Mouse (Mus musculus): ENCODE data around the gene Spon1.

Spon1 gene

DNA sequence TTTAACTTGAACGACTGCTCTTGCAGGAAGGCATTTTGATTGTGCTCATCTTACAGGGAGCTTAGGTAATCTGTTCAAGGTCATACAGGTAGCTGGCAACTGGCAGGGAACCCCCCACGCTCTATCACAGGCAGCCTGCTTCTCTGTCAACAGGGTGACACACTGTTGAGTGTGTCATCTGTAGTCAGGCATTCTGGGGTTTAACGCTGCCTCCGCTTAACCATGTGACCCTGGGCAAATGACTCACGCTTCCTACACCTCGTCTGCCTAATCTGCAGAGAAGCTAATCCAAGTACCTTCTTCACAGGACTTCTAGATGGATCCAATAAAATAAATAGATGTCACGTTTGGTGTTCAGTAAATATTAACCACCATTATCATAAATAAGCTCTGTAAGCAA lies 26.6 kb upstream of the Spon1 start:
- no peak for TF ChIP-seq CTCF (conservative IDR thresholded peaks at IDR 0.05; ENCODE audit: low read length)
- Histone ChIP-seq H3K4me3 (replicated peaks; ENCODE audit: low read length) (no peak overlapping the region), H3K9me3 (ENCODE audit: low read length) (no peaks in the 10 kb centered on the region), H3K27me3 (ENCODE audit: insufficient read depth, low read length) (no peaks in the 10 kb centered on the region), H3K4me1 (replicated peaks; ENCODE audit: low read depth, low read length) (no peaks in the 10 kb centered on the region; the same call in 1 of the 2 replicates), H3K36me3 (ENCODE audit: insufficient read depth, low read length) (no peaks in the 10 kb centered on the region)

DNA sequence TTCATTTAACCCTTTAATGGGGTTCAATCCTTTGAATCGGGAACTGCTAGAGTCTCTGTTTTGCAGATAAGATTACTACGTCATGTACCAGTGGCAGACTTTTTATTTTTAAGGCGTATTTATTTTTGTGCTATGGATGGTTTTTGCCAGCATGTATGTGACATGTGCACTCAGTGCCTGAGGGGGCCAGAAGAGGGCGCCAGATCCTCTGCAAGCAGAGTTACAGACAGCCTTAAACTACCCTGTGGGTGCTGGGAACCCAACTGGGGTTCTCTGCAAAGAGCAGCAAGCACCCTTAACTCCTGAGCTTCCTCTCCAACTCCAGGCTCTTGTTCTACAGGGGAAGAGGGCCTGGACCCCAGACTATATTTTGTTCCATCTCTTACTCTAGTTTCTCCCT lies 23.2 kb upstream of the Spon1 start:
- no peak overlapping the region for H3K4me3 ChIP-seq (replicated peaks; ENCODE audit: low read length)
- no peaks in the 10 kb centered on the region for H3K9me3 ChIP-seq (ENCODE audit: low read length)
- 0 out of 2 replicates have a peak, but pooled peaks cover 4% of the 10 kb centered on the region for H3K27me3 ChIP-seq (ENCODE audit: insufficient read depth, low read length)
- H3K36me3 ChIP-seq (ENCODE audit: insufficient read depth, low read length) = no peaks in the 10 kb centered on the region
- no peak for TF ChIP-seq POU5F1 (IDR thresholded peaks at IDR 0.05; ENCODE audit: borderline replicate concordance, low read length)
- TF ChIP-seq CTCF (conservative IDR thresholded peaks at IDR 0.05; ENCODE audit: low read length) = peak; percentile 68
- TF ChIP-seq NANOG (IDR thresholded peaks at IDR 0.05; ENCODE audit: borderline replicate concordance, low read length) = no peak
- H3K4me1 ChIP-seq (replicated peaks; ENCODE audit: low read depth, low read length) = no peaks in the 10 kb centered on the region; the same call in 1 of the 2 replicates

DNA sequence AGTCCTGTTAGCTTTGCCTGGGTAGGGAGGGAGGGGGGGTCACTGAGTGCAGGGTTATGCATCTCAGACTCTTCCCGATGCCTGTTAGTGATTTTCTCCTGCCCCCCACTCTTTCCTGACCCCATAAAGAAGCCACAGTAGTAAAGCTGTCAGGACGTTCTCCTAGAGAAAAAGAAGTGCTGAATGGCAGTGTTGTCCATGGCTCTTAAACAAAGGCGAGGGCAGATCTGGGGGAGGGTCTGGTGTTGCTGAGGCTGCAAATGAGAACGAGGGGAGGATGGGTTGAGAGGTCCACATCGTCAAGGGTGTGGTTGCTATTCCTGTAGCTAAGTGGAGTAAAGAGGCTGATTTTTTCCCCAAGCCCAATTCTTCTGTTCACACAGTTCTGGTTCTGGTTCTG lies 21.8 kb upstream of the Spon1 start:
- no peak overlapping the region for H3K4me3 ChIP-seq (replicated peaks; ENCODE audit: low read length)
- no peaks in the 10 kb centered on the region for H3K36me3 ChIP-seq (ENCODE audit: insufficient read depth, low read length)
- TF ChIP-seq CTCF (conservative IDR thresholded peaks at IDR 0.05; ENCODE audit: low read length) (no peak), NANOG (IDR thresholded peaks at IDR 0.05; ENCODE audit: borderline replicate concordance, low read length) (no peak), POU5F1 (IDR thresholded peaks at IDR 0.05; ENCODE audit: borderline replicate concordance, low read length) (no peak)
- H3K9me3 ChIP-seq (ENCODE audit: low read length) = no peaks in the 10 kb centered on the region
- no peaks in the 10 kb centered on the region; the same call in 1 of the 2 replicates for H3K4me1 ChIP-seq (replicated peaks; ENCODE audit: low read depth, low read length)
- H3K27me3 ChIP-seq (ENCODE audit: insufficient read depth, low read length) = 0 out of 2 replicates have a peak, but pooled peaks cover 4% of the 10 kb centered on the region

DNA sequence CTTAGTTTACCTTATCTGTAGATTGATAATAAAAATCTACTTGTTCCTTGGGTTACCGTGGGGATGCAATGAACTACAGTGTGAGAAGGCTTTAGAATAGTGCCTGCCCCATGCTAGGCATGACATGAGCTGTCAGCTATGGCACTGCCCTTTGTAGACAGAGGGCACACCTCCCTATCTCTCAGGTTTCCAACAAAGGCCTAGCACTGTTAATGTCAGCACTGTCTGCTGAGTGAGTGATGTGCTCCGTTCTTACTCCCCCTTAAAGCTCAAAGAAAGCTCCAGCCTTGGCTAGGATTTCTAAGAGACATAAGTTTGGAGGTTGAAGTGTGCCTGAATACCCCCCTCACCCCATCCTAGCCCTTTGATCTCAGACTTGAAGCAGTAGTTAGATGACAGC lies 9.2 kb upstream of the Spon1 start:
- TF ChIP-seq CTCF (conservative IDR thresholded peaks at IDR 0.05; ENCODE audit: low read length) (no peak), POU5F1 (IDR thresholded peaks at IDR 0.05; ENCODE audit: borderline replicate concordance, low read length) (no peak), NANOG (IDR thresholded peaks at IDR 0.05; ENCODE audit: borderline replicate concordance, low read length) (no peak)

DNA sequence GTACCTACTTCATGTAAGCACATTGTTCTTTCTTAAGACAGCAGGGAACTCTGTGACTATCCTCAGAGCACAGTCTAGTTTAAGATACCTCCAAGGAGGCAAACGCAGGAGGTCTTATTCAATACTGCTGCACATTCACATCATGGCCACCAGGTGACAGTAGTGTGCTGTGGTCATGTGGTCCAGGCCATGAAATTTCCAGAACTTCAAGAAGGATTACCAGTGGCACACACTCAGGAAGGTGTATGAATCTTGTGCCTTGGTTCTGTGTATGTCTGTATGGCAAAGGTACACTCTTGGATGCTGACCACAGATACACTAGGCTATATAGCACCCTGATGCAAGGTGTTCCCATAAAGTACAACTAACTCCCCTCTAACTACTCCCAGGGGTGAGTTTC lies 6.6 kb upstream of the Spon1 start:
- Histone ChIP-seq H3K36me3 (ENCODE audit: insufficient read depth, low read length) (no peaks in the 10 kb centered on the region), H3K4me1 (replicated peaks; ENCODE audit: low read depth, low read length) (no peaks in the 10 kb centered on the region), H3K4me3 (replicated peaks; ENCODE audit: low read length) (no peak overlapping the region), H3K9me3 (ENCODE audit: low read length) (peaks cover 15% of the 10 kb centered on the region), H3K27me3 (ENCODE audit: insufficient read depth, low read length) (peaks cover 28% of the 10 kb centered on the region)
- peak; percentile 99 for TF ChIP-seq CTCF (conservative IDR thresholded peaks at IDR 0.05; ENCODE audit: low read length)
- no peak for TF ChIP-seq POU5F1 (IDR thresholded peaks at IDR 0.05; ENCODE audit: borderline replicate concordance, low read length)

More for the DNA sequence above, 9.2 kb upstream of the Spon1 start:
- Histone ChIP-seq H3K27me3 (ENCODE audit: insufficient read depth, low read length) (peaks cover 21% of the 10 kb centered on the region), H3K4me3 (replicated peaks; ENCODE audit: low read length) (no peak overlapping the region), H3K9me3 (ENCODE audit: low read length) (no peaks in the 10 kb centered on the region), H3K36me3 (ENCODE audit: insufficient read depth, low read length) (no peaks in the 10 kb centered on the region), H3K4me1 (replicated peaks; ENCODE audit: low read depth, low read length) (no peaks in the 10 kb centered on the region)

DNA sequence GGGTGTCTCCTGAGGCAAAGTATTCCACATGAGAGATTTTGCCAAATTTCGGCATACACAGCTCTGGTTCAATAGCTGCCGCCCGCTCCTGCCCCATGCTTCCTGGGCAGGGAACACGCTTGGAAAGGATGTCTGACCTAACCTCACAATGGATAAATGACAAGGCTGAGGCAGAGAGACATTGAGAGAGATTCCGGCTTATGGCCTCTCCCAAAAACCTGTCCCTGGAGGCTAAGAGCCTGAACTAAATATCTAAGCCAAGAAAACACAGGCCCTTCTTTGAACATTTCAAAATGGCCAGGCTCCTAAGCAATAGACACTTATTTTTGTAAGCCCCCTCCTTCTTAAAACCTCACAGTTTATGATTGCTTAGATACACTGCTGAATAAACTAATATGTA lies 665 bp upstream of the Spon1 start:
- TF ChIP-seq POU5F1 (IDR thresholded peaks at IDR 0.05; ENCODE audit: borderline replicate concordance, low read length) = no peak
- no peak for TF ChIP-seq NANOG (IDR thresholded peaks at IDR 0.05; ENCODE audit: borderline replicate concordance, low read length)
- TF ChIP-seq CTCF (conservative IDR thresholded peaks at IDR 0.05; ENCODE audit: low read length) = no peak
- H3K36me3 ChIP-seq (ENCODE audit: insufficient read depth, low read length) = no peaks in the 10 kb centered on the region
- H3K27me3 ChIP-seq (ENCODE audit: insufficient read depth, low read length) = peaks cover 73% of the 10 kb centered on the region
- no peak overlapping the region for H3K4me3 ChIP-seq (replicated peaks; ENCODE audit: low read length)
- H3K9me3 ChIP-seq (ENCODE audit: low read length) = peaks cover 22% of the 10 kb centered on the region
- H3K4me1 ChIP-seq (replicated peaks; ENCODE audit: low read depth, low read length) = peaks cover 19% of the 10 kb centered on the region

DNA sequence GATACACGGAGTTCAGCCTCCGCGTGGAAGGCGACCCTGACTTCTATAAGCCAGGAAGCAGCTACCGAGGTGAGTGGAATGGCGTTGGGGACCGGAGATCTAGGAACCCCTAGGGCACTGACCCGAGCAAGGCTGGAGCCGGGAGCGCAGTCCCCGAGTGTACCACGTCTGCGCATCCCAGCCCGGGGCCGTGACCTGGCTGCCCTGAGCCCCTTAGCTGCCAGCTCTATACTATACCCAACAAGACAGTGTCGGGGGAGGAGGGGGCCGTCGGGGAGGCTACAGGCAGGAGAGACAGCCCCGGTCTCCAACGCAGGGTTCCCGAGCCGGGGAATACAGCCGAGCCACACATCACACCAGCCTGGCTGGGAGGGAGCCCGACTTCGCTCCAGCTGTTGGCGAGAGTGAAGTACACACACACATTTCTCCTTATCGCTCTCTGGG lies 722 bp downstream of the Spon1 start:
- Histone ChIP-seq H3K4me1 (replicated peaks; ENCODE audit: low read depth, low read length) (peaks cover 19% of the 10 kb centered on the region), H3K9me3 (ENCODE audit: low read length) (peaks cover 22% of the 10 kb centered on the region), H3K27me3 (ENCODE audit: insufficient read depth, low read length) (peaks cover 77% of the 10 kb centered on the region), H3K4me3 (replicated peaks; ENCODE audit: low read length) (peak overlapping the region; percentile 74), H3K36me3 (ENCODE audit: insufficient read depth, low read length) (no peaks in the 10 kb centered on the region)
- TF ChIP-seq POU5F1 (IDR thresholded peaks at IDR 0.05; ENCODE audit: borderline replicate concordance, low read length) (no peak), CTCF (conservative IDR thresholded peaks at IDR 0.05; ENCODE audit: low read length) (no peak), NANOG (IDR thresholded peaks at IDR 0.05; ENCODE audit: borderline replicate concordance, low read length) (no peak)

DNA sequence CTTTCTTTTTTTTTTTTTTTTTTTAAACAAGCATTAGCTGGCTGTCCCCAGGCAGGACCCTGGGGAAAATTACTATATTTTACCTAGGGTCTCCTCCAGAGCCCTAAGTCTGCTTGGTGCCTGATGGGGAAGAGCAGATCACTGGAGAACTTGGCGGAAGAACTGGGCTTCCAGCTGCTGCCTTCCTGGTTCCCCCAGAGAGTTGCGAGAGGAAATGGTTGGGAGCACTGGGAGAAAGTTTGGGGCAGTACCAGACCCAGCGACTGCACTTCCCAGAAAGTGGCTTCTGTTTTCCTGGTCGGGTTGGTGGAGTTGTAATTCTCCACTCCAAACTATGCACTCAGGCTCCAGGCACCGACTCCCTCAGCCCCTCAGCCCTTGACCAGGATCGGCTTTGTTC lies 1.7 kb downstream of the Spon1 start:
- H3K9me3 ChIP-seq (ENCODE audit: low read length) = peaks cover 22% of the 10 kb centered on the region
- H3K27me3 ChIP-seq (ENCODE audit: insufficient read depth, low read length) = peaks cover 80% of the 10 kb centered on the region
- peaks cover 19% of the 10 kb centered on the region for H3K4me1 ChIP-seq (replicated peaks; ENCODE audit: low read depth, low read length)
- H3K36me3 ChIP-seq (ENCODE audit: insufficient read depth, low read length) = no peaks in the 10 kb centered on the region
- H3K4me3 ChIP-seq (replicated peaks; ENCODE audit: low read length) = 0 out of 2 replicates have a peak overlapping the region, but pooled peaks have one; percentile 74
- no peak for TF ChIP-seq POU5F1 (IDR thresholded peaks at IDR 0.05; ENCODE audit: borderline replicate concordance, low read length)
- TF ChIP-seq CTCF (conservative IDR thresholded peaks at IDR 0.05; ENCODE audit: low read length) = no peak
- no peak for TF ChIP-seq NANOG (IDR thresholded peaks at IDR 0.05; ENCODE audit: borderline replicate concordance, low read length)

DNA sequence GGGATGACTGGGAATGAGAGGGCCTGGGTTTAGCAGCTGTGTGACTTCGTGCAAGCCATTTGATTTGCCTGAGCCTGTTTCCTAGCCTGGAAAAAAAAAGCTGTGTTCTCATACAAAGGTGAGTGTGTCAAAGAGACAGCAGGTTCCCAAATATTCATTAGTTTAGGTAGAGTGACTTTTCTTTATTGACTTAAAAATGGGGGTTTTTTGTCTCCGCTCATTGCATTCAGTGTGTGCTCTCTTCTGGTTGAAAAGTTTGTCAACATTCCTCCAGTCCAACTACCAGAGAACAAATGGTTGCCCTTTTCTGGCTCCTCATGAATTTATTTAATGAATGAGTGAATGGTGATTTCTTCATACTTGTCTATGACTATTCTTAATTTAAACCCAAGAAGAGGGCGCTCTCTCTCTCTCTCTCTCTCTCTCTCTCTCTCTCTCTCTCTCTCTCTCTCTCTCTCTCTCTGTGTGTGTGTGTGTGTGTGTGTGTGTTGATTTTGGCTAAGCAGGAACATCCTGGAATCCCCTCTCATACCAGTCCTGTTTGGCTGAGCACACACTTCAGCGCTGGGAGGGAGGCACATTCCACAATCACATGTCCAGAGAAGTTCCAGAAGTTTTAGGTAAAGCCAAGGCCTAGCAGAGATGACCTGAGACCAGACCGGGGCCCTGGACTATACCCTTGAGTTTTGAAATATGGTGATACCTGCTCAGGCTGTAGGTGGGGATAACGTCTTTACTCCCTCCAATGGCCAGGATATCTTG lies 2.6 kb downstream of the Spon1 start:
- peaks cover 80% of the 10 kb centered on the region for H3K27me3 ChIP-seq (ENCODE audit: insufficient read depth, low read length)
- TF ChIP-seq CTCF (conservative IDR thresholded peaks at IDR 0.05; ENCODE audit: low read length) (no peak), POU5F1 (IDR thresholded peaks at IDR 0.05; ENCODE audit: borderline replicate concordance, low read length) (no peak), NANOG (IDR thresholded peaks at IDR 0.05; ENCODE audit: borderline replicate concordance, low read length) (no peak)
- peaks cover 16% of the 10 kb centered on the region; the same call in 1 of the 2 replicates for H3K9me3 ChIP-seq (ENCODE audit: low read length)
- no peaks in the 10 kb centered on the region for H3K36me3 ChIP-seq (ENCODE audit: insufficient read depth, low read length)
- peaks cover 25% of the 10 kb centered on the region for H3K4me1 ChIP-seq (replicated peaks; ENCODE audit: low read depth, low read length)
- no peak overlapping the region for H3K4me3 ChIP-seq (replicated peaks; ENCODE audit: low read length)

Measured in E14TG2a.4 (cell line).